Mouse (Mus musculus): Measurements from ENCODE around the gene Nbea. TPM values are rescaled to one million over a fixed set of nuclear protein-coding genes. Genes with fewer than 3 reads are reported as not detected.

The Nbea gene
- polyA plus RNA-seq, 1 experiment from 2014 or later, result 54.2 TPM

DNA sequence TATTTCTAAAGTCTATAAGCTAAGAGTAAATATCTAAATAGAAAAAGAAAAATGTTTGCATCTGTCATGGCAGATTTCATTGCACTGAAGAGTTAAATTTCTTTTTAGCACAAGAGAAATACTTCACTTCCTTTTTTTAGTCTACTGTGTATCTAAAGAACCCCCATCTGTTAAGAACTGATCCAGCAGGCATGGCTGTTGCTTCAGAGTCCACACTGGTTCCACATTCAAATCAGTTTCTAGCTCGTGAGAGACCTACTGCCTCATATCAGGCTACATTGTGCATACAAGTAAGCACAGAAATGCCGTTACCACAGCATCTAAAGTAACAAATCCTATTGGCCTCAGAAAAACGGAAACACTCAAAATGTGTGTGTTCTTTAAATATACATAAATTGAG, 2.5 kb downstream of the Nbea start:
- Histone ChIP-seq H3K4me1 (ENCODE audit: control insufficient read depth, insufficient read depth, low read depth, low read length) (peaks cover 5% of the 10 kb centered on the region), H3K36me3 (ENCODE audit: control insufficient read depth, insufficient read depth, low read length) (no peaks in the 10 kb centered on the region), H3K4me2 (ENCODE audit: low read length) (peak overlapping the region; percentile 75), H3K27ac (ENCODE audit: low read depth, low read length) (no peak overlapping the region), H3K9ac (ENCODE audit: low read depth, low read length) (peak overlapping the region; percentile 18; the same call in 1 of the 2 replicates), H3K4me3 (ENCODE audit: low read length) (peak overlapping the region; percentile 84), H3K27me3 (replicated peaks; ENCODE audit: control insufficient read depth, insufficient read depth, low read length) (no peaks in the 10 kb centered on the region), H3K9me3 (ENCODE audit: control insufficient read depth, low read length) (no peaks in the 10 kb centered on the region)
- WGBS, result 22% methylated on average over 3 of the region's 3 CpGs
- ATAC-seq, result no peak

DNA sequence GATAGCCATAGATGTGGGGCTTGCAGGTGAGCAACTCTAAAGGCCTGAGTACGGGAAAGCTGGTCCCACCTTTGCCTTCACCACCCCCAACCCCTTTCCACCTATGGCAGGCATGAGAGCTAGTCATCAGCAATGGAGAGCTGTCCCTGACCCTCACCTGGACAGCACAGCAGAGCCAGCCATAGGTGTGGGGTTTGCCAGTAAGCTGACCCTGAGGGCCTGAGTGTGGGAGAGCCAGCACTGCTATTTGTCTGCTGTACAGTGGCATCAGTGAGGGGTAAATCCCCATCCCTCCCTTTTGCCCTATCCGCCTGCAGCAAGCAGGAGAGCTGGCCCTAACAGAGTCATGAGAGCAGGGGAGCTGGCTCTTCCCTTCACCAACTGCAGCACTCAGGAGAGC, 25.6 kb downstream of the Nbea start:
- no peaks in the 10 kb centered on the region for H3K9me3 ChIP-seq (ENCODE audit: control insufficient read depth, low read length)
- H3K4me3 ChIP-seq (ENCODE audit: low read length), result no peak overlapping the region
- no peaks in the 10 kb centered on the region for H3K27me3 ChIP-seq (replicated peaks; ENCODE audit: control insufficient read depth, insufficient read depth, low read length)
- no peak overlapping the region for H3K27ac ChIP-seq (ENCODE audit: low read depth, low read length)
- H3K4me2 ChIP-seq (ENCODE audit: low read length), result no peak overlapping the region
- H3K36me3 ChIP-seq (ENCODE audit: control insufficient read depth, insufficient read depth, low read length), result no peaks in the 10 kb centered on the region
- H3K4me1 ChIP-seq (ENCODE audit: control insufficient read depth, insufficient read depth, low read depth, low read length), result no peaks in the 10 kb centered on the region
- no peak overlapping the region for H3K9ac ChIP-seq (ENCODE audit: low read depth, low read length)
- ATAC-seq, result 0 out of 2 replicates have a peak, but pooled peaks have one; percentile 15
- WGBS, result 100% methylated on average over 2 of the region's 2 CpGs

DNA sequence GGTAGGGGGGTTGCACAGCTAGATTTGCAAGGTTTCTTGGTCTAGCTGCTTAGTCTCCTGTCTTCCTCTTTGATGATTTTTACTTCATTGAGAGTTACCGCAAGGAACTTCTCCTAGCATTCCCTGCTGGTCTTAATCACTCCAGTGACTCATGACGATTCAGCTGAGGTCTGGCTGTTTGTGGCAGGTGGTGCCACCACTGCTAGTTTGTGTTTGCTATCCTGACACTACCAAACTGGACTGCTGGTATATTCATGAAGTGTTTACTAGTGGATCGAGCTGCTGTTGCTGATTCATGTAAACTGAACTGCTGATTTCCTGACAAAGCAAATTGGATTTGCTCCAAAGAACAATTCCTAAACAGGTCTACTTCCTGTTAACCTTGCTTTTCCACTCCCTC, 56.8 kb downstream of the Nbea start:
- no peak overlapping the region for H3K27ac ChIP-seq (ENCODE audit: low read depth, low read length)
- no peak overlapping the region for H3K9ac ChIP-seq (ENCODE audit: low read depth, low read length)
- no peaks in the 10 kb centered on the region for H3K27me3 ChIP-seq (replicated peaks; ENCODE audit: control insufficient read depth, insufficient read depth, low read length)
- no peak overlapping the region for H3K4me2 ChIP-seq (ENCODE audit: low read length)
- H3K9me3 ChIP-seq (ENCODE audit: control insufficient read depth, low read length), result peaks cover 3% of the 10 kb centered on the region; the same call in 1 of the 2 replicates
- no peak overlapping the region for H3K4me3 ChIP-seq (ENCODE audit: low read length)
- H3K36me3 ChIP-seq (ENCODE audit: control insufficient read depth, insufficient read depth, low read length), result no peaks in the 10 kb centered on the region
- ATAC-seq, result no peak
- 91% methylated on average over 3 of the region's 3 CpGs for WGBS
- no peaks in the 10 kb centered on the region for H3K4me1 ChIP-seq (ENCODE audit: control insufficient read depth, insufficient read depth, low read depth, low read length)

- Histone ChIP-seq H3K36me3 (ENCODE audit: control insufficient read depth, insufficient read depth, low read length) (0 out of 2 replicates have a peak, but pooled peaks cover 2% of the 10 kb centered on the region), H3K27ac (ENCODE audit: low read depth, low read length) (no peak overlapping the region), H3K27me3 (replicated peaks; ENCODE audit: control insufficient read depth, insufficient read depth, low read length) (no peaks in the 10 kb centered on the region), H3K4me1 (ENCODE audit: control insufficient read depth, insufficient read depth, low read depth, low read length) (no peaks in the 10 kb centered on the region), H3K9me3 (ENCODE audit: control insufficient read depth, low read length) (no peaks in the 10 kb centered on the region), H3K4me2 (ENCODE audit: low read length) (no peak overlapping the region), H3K4me3 (ENCODE audit: low read length) (no peak overlapping the region), H3K9ac (ENCODE audit: low read depth, low read length) (no peak overlapping the region)
- ATAC-seq, result no peak
Measured at GRCm38 (mm10) chr3:56116647-56117046, 66.9 kb downstream of the Nbea start.

DNA sequence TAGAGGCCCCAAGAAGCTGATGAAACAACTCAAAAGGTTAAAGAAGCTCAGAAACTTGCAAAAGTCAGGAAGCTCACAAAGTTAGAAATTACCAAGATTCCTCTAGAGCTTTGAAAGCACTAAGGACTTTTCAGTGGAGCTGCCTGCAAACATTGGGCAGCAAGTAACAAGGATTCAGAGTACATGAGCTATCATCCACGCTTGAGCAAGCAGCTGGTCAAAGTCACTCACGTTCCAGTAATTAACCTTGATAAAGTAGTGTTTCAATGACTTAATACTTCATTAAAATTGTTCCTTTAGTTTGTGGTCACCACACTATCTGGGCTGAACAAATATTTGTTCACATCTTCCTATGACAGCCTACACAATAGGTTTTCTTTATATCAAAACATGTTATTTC, 75.4 kb downstream of the Nbea start:
- Histone ChIP-seq H3K4me3 (ENCODE audit: low read length) (no peak overlapping the region), H3K27me3 (replicated peaks; ENCODE audit: control insufficient read depth, insufficient read depth, low read length) (no peaks in the 10 kb centered on the region), H3K27ac (ENCODE audit: low read depth, low read length) (no peak overlapping the region), H3K9ac (ENCODE audit: low read depth, low read length) (no peak overlapping the region), H3K4me2 (ENCODE audit: low read length) (no peak overlapping the region), H3K36me3 (ENCODE audit: control insufficient read depth, insufficient read depth, low read length) (no peaks in the 10 kb centered on the region), H3K9me3 (ENCODE audit: control insufficient read depth, low read length) (no peaks in the 10 kb centered on the region), H3K4me1 (ENCODE audit: control insufficient read depth, insufficient read depth, low read depth, low read length) (no peaks in the 10 kb centered on the region)
- WGBS, result 49% methylated on average over 2 of the region's 2 CpGs
- ATAC-seq, result no peak

- H3K4me1 ChIP-seq (ENCODE audit: control insufficient read depth, insufficient read depth, low read depth, low read length), result peaks cover 6% of the 10 kb centered on the region; the same call in 1 of the 2 replicates
- peak; percentile 40; the same call in 1 of the 2 replicates for ATAC-seq
- 17% methylated on average over 5 of the region's 5 CpGs for WGBS
Measured at GRCm38 (mm10) chr3:56097105-56097504, 86.4 kb downstream of the Nbea start.

GRCm38 (mm10) chr3:56079015-56079612, 104.4 kb downstream of the Nbea start:
- Histone ChIP-seq H3K36me3 (ENCODE audit: control insufficient read depth, insufficient read depth, low read length) (no peaks in the 10 kb centered on the region), H3K4me2 (ENCODE audit: low read length) (no peak overlapping the region), H3K27ac (ENCODE audit: low read depth, low read length) (no peak overlapping the region), H3K4me1 (ENCODE audit: control insufficient read depth, insufficient read depth, low read depth, low read length) (no peaks in the 10 kb centered on the region), H3K9ac (ENCODE audit: low read depth, low read length) (no peak overlapping the region), H3K4me3 (ENCODE audit: low read length) (no peak overlapping the region), H3K27me3 (replicated peaks; ENCODE audit: control insufficient read depth, insufficient read depth, low read length) (no peaks in the 10 kb centered on the region), H3K9me3 (ENCODE audit: control insufficient read depth, low read length) (no peaks in the 10 kb centered on the region)
- ATAC-seq, result 0 out of 2 replicates have a peak, but pooled peaks have one; percentile 20
- WGBS, result 84% methylated on average over 1 of the region's 1 CpGs

More at GRCm38 (mm10) chr3:56097105-56097504, 86.4 kb downstream of the Nbea start:
- H3K4me3 ChIP-seq (ENCODE audit: low read length), result no peak overlapping the region
- H3K9me3 ChIP-seq (ENCODE audit: control insufficient read depth, low read length), result no peaks in the 10 kb centered on the region
- H3K4me2 ChIP-seq (ENCODE audit: low read length), result no peak overlapping the region
- H3K27me3 ChIP-seq (replicated peaks; ENCODE audit: control insufficient read depth, insufficient read depth, low read length), result no peaks in the 10 kb centered on the region
- H3K27ac ChIP-seq (ENCODE audit: low read depth, low read length), result peak overlapping the region; percentile 23; the same call in 1 of the 2 replicates
- no peak overlapping the region for H3K9ac ChIP-seq (ENCODE audit: low read depth, low read length)
- no peaks in the 10 kb centered on the region for H3K36me3 ChIP-seq (ENCODE audit: control insufficient read depth, insufficient read depth, low read length)

- H3K27ac ChIP-seq (ENCODE audit: low read depth, low read length), result no peak overlapping the region
- no peaks in the 10 kb centered on the region for H3K4me1 ChIP-seq (ENCODE audit: control insufficient read depth, insufficient read depth, low read depth, low read length)
- H3K36me3 ChIP-seq (ENCODE audit: control insufficient read depth, insufficient read depth, low read length), result peaks cover 4% of the 10 kb centered on the region; the same call in 1 of the 2 replicates
- WGBS, result 80% methylated on average over 6 of the region's 6 CpGs
- no peak overlapping the region for H3K4me3 ChIP-seq (ENCODE audit: low read length)
- H3K27me3 ChIP-seq (replicated peaks; ENCODE audit: control insufficient read depth, insufficient read depth, low read length), result no peaks in the 10 kb centered on the region
- H3K4me2 ChIP-seq (ENCODE audit: low read length), result no peak overlapping the region
- H3K9ac ChIP-seq (ENCODE audit: low read depth, low read length), result no peak overlapping the region
- no peaks in the 10 kb centered on the region for H3K9me3 ChIP-seq (ENCODE audit: control insufficient read depth, low read length)
- no peak for ATAC-seq
Measured at GRCm38 (mm10) chr3:56067849-56068248, 115.7 kb downstream of the Nbea start.

DNA sequence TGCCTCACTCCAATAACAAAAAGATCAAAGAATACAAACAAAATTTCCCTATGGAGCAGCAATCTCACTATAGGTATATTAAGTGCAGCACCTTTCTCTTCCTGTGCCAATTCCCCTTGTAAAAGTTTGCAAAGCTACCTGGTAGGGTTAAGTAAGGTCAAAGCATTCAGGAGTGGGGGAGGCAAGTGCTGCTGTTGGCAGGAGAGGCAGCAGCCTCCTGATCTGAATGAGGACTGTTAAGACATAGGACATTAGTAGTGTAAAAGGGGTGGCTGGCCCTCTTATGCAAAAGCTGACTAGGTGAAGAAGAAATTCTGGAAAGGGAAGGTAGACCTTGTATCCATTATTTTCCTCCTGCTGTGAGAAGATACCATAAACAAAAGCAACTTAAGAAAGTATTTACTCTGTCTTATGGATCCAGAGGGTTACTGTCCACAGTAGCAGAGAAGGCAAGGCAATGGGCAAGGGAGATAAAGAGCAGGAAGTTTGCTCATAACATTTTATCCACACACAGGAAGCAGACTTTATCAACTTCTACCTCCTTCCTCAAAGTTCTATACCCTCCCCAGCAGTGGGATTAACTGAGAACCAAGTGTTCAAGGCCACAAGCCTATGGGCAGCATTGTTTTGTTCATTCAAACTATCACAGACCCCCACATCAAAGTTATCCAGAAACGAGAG, 117.0 kb downstream of the Nbea start:
- no peak overlapping the region for H3K27ac ChIP-seq (ENCODE audit: low read depth, low read length)
- no peak overlapping the region for H3K4me2 ChIP-seq (ENCODE audit: low read length)
- no peaks in the 10 kb centered on the region for H3K4me1 ChIP-seq (ENCODE audit: control insufficient read depth, insufficient read depth, low read depth, low read length)
- WGBS, result 92% methylated on average over 1 of the region's 1 CpGs
- H3K9me3 ChIP-seq (ENCODE audit: control insufficient read depth, low read length), result no peaks in the 10 kb centered on the region
- no peak overlapping the region for H3K4me3 ChIP-seq (ENCODE audit: low read length)
- peaks cover 4% of the 10 kb centered on the region; the same call in 1 of the 2 replicates for H3K36me3 ChIP-seq (ENCODE audit: control insufficient read depth, insufficient read depth, low read length)
- ATAC-seq, result no peak
- H3K9ac ChIP-seq (ENCODE audit: low read depth, low read length), result no peak overlapping the region
- no peaks in the 10 kb centered on the region for H3K27me3 ChIP-seq (replicated peaks; ENCODE audit: control insufficient read depth, insufficient read depth, low read length)

Data from hindbrain, embryonic 16.5 days (tissue).